Mouse (Mus musculus) myocyte (in vitro differentiated cells): ENCODE results near the gene Otud3. TPM values are rescaled to one million over a fixed set of nuclear protein-coding genes. Genes with fewer than 3 reads are reported as not detected.

Experiments
- H3K27me3 ChIP-seq: one replicate; pipeline ENCODE4 v1.6.1; 2011; ENCODE audit not compliant: control insufficient read depth, insufficient read depth, insufficient read length
- H3K36me3 ChIP-seq: one replicate; pipeline ENCODE4 v1.6.1; 2011; ENCODE audit not compliant: control insufficient read depth, insufficient read depth
- H3K4me2 ChIP-seq: one replicate; pipeline ENCODE4 v1.6.1; 2011; ENCODE audit warnings: low read depth, control low read depth
- H3K4me3 ChIP-seq: one replicate; pipeline ENCODE4 v1.5.1; 2011; ENCODE audit warnings: mild to moderate bottlenecking, control low read depth, moderate library complexity
- H3K79me2 ChIP-seq: one replicate; pipeline ENCODE4 v1.6.1; 2011; ENCODE audit not compliant: control insufficient read depth, insufficient read depth
- H3ac ChIP-seq: one replicate; pipeline ENCODE4 v1.6.1; 2011; ENCODE audit not compliant: control insufficient read depth, insufficient read length
- CEBPB ChIP-seq: IDR thresholded peaks from 2 replicates; pipeline ENCODE4 v1.6.1; 2011; ENCODE audit warnings: mild to moderate bottlenecking, moderate library complexity; ENCODE audit not compliant: poor library complexity, insufficient read depth, severe bottlenecking
- E2F4 ChIP-seq: IDR thresholded peaks from one replicate; pipeline ENCODE4 v1.6.1; 2011; ENCODE audit warnings: mild to moderate bottlenecking, control low read depth, moderate library complexity; ENCODE audit not compliant: insufficient read depth
- MAX ChIP-seq: IDR thresholded peaks from one replicate; pipeline ENCODE4 v1.6.1; 2011; ENCODE audit warnings: low read depth, mild to moderate bottlenecking, control low read depth
- MYOD1 ChIP-seq, 3 experiments: IDR thresholded peaks; one replicate each; pipeline ENCODE4 v1.6.1; 2011; ENCODE audit warnings: control low read depth in 2 of 3, low read depth in 2 of 3, mild to moderate bottlenecking in 2 of 3, moderate library complexity in 1 of 3; ENCODE audit not compliant: insufficient read length in 2 of 3, control insufficient read depth in 1 of 3
- MYOG ChIP-seq, 3 experiments: IDR thresholded peaks; one replicate each; pipeline ENCODE4 v1.6.1; 2011; ENCODE audit warnings: control low read depth in 2 of 3, low read depth in 2 of 3, mild to moderate bottlenecking in 2 of 3; ENCODE audit not compliant: insufficient read length in 2 of 3, control insufficient read depth in 1 of 3, insufficient read depth in 1 of 3
- POLR2A ChIP-seq: IDR thresholded peaks from one replicate; pipeline ENCODE4 v1.6.1; 2011; ENCODE audit warnings: low read depth, mild to moderate bottlenecking, control low read depth, moderate library complexity; ENCODE audit not compliant: insufficient read length
- POLR2AphosphoS2 ChIP-seq: IDR thresholded peaks from one replicate; pipeline ENCODE4 v1.6.1; 2011; ENCODE audit warnings: low read depth, control low read depth; ENCODE audit not compliant: insufficient read length
- REST ChIP-seq: IDR thresholded peaks from one replicate; pipeline ENCODE4 v1.6.1; 2011; ENCODE audit warnings: mild to moderate bottlenecking, control low read depth, moderate library complexity; ENCODE audit not compliant: insufficient read depth, insufficient read length
- SRF ChIP-seq: IDR thresholded peaks from one replicate; pipeline ENCODE4 v1.6.1; 2011; ENCODE audit warnings: low read depth; ENCODE audit not compliant: control insufficient read depth, insufficient read length
- TCF12 ChIP-seq: IDR thresholded peaks from one replicate; pipeline ENCODE4 v1.6.1; 2011; ENCODE audit warnings: mild to moderate bottlenecking, control low read depth; ENCODE audit not compliant: poor library complexity, insufficient read depth, severe bottlenecking
- TCF3 ChIP-seq: IDR thresholded peaks from one replicate; pipeline ENCODE4 v1.6.1; 2011; ENCODE audit warnings: low read depth, control low read depth; ENCODE audit not compliant: insufficient read length
- USF1 ChIP-seq: IDR thresholded peaks from one replicate; pipeline ENCODE4 v1.6.1; 2011; ENCODE audit warnings: low read depth, mild to moderate bottlenecking, control low read depth, moderate library complexity
- polyA plus RNA-seq: library from polyadenylated mRNA; unstranded; fragments of >200 nt; fragmentation: generic; extraction: Trizol; gene quantifications from one replicate; pipeline ENCODE4 v1.2.1, GENCODE M21; 2012; ENCODE audit warnings: missing spikeins

Otud3 gene
- polyA plus RNA-seq, 1 experiment, result 12.5 TPM

DNA sequence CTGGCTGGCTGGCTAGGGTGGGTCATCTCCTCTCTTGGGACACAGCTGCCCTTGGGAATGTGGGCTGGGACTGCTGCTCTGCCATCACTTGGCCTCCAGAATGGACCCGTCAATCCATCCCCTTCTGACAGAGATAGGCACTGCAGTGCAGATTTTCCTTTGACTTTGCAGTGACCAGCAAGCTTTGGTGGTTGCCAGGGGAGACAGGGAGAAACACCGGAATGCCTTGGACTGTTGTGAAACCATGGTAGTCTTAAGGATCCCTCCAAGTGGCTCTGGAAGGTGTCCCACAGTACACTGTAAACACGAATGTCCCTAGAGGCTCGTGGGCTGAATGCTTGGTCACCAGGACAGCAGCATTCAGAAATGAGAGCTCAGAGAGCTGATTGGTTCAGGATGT is 25.7 kb upstream of the Otud3 start:
- H3K27me3 ChIP-seq, result peaks cover 3% of the 10 kb centered on the region
- TF ChIP-seq MYOD1 (IDR thresholded peaks at IDR 0.05; ENCODE audit: control insufficient read depth in 1 of 3, insufficient read length in 2 of 3, low read depth in 2 of 3) (no peak), USF1 (no peak), POLR2AphosphoS2 (no peak), MAX (no peak), TCF12 (no peak), E2F4 (no peak), TCF3 (no peak), REST (no peak), SRF (no peak), MYOG (IDR thresholded peaks at IDR 0.05; ENCODE audit: control insufficient read depth in 1 of 3, insufficient read depth in 1 of 3, insufficient read length in 2 of 3, low read depth in 2 of 3) (no peak), POLR2A (no peak), CEBPB (no peak)
- H3K4me2 ChIP-seq, result no peak overlapping the region
- H3K4me3 ChIP-seq, result no peak overlapping the region
- H3K36me3 ChIP-seq, result no peaks in the 10 kb centered on the region
- H3ac ChIP-seq, result no peak overlapping the region
- no peaks in the 10 kb centered on the region for H3K79me2 ChIP-seq

GRCm38 (mm10) chr4:138938495-138939269 is 24.9 kb upstream of the Otud3 start:
- no peak overlapping the region for H3ac ChIP-seq
- H3K4me2 ChIP-seq, result no peak overlapping the region
- no peak overlapping the region for H3K4me3 ChIP-seq
- TF ChIP-seq REST, result no peak
- no peak for TF ChIP-seq MAX
- no peak for TF ChIP-seq POLR2AphosphoS2
- TF ChIP-seq SRF, result no peak
- TF ChIP-seq E2F4, result no peak
- TF ChIP-seq TCF3, result no peak
- no peak for TF ChIP-seq MYOD1 (IDR thresholded peaks at IDR 0.05; ENCODE audit: control insufficient read depth in 1 of 3, insufficient read length in 2 of 3, low read depth in 2 of 3)
- no peak for TF ChIP-seq CEBPB
- no peak for TF ChIP-seq USF1
- TF ChIP-seq MYOG (IDR thresholded peaks at IDR 0.05; ENCODE audit: control insufficient read depth in 1 of 3, insufficient read depth in 1 of 3, insufficient read length in 2 of 3, low read depth in 2 of 3), result no peak
- no peak for TF ChIP-seq POLR2A
- TF ChIP-seq TCF12, result no peak
- no peaks in the 10 kb centered on the region for H3K36me3 ChIP-seq
- peaks cover 4% of the 10 kb centered on the region for H3K27me3 ChIP-seq
- H3K79me2 ChIP-seq, result no peaks in the 10 kb centered on the region

DNA sequence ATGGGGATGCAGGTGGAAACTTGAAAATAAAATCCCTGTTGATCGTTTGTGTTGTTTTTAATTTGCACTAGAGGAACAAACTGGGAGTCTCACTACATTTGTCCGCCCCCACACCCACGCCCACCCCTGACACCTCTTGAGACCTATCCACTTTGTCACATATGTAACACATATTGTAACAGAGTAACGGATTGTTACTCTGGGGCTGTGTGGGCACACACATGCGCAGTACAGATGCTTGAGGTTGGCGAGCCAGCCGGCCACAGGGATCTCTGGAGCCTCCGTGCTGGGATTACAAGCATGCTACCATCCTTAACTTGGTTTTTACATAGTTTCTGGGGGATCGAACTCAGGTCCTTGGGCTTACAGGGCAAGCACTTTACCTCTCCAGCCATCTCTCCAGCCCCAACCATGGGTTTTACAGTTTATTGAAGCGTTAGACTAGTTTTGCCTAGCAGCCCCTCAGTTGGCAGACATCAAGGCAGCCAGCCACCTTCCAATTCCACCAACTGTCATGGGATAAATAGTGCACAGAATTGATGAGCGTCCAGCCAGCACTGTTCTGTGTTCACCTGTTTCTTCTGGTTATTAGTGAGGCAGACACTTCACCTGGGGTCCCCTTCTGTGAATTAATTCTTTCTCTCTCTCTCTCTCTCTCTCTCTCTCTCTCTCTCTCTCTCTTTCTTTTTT is 20.9 kb upstream of the Otud3 start:
- H3K36me3 ChIP-seq, result no peaks in the 10 kb centered on the region
- H3K4me2 ChIP-seq, result no peak overlapping the region
- TF ChIP-seq REST (no peak), MYOD1 (IDR thresholded peaks at IDR 0.05; ENCODE audit: control insufficient read depth in 1 of 3, insufficient read length in 2 of 3, low read depth in 2 of 3) (no peak), TCF3 (no peak), USF1 (no peak), POLR2AphosphoS2 (no peak), CEBPB (no peak)
- no peak overlapping the region for H3ac ChIP-seq
- no peaks in the 10 kb centered on the region for H3K79me2 ChIP-seq
- peaks cover 4% of the 10 kb centered on the region for H3K27me3 ChIP-seq
- H3K4me3 ChIP-seq, result no peak overlapping the region

GRCm38 (mm10) chr4:138933862-138934261 is 20.1 kb upstream of the Otud3 start:
- TF ChIP-seq TCF3 (no peak), MYOG (IDR thresholded peaks at IDR 0.05; ENCODE audit: control insufficient read depth in 1 of 3, insufficient read depth in 1 of 3, insufficient read length in 2 of 3, low read depth in 2 of 3) (no peak), TCF12 (no peak)
- Histone ChIP-seq H3K4me3 (no peak overlapping the region), H3K27me3 (peaks cover 4% of the 10 kb centered on the region), H3K36me3 (no peaks in the 10 kb centered on the region), H3ac (no peak overlapping the region), H3K4me2 (no peak overlapping the region), H3K79me2 (no peaks in the 10 kb centered on the region)

DNA sequence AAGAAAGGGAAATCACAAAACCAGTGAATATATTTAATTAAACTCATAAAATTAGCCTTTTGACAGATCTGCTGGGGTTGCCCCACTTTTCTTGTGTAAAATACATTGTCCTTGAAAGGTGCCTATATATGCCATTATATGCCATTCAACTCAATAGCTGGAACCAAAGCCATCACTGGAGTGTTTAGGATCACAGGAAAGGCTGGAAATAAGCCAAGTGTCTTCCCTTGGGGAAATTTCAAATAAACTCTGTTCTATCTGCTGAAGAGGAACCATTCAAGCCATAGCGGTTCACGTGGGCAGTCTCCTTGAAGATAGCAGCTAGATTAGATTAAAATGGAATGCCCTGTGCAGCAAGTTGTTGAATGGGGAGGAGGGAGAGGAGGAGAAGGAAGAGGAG is 11.8 kb upstream of the Otud3 start:
- Histone ChIP-seq H3K27me3 (peaks cover 17% of the 10 kb centered on the region), H3K36me3 (no peaks in the 10 kb centered on the region), H3K4me3 (no peak overlapping the region), H3K4me2 (no peak overlapping the region), H3ac (no peak overlapping the region), H3K79me2 (no peaks in the 10 kb centered on the region)
- TF ChIP-seq MAX, result no peak
- TF ChIP-seq CEBPB, result no peak
- TF ChIP-seq POLR2A, result no peak
- TF ChIP-seq TCF12, result no peak
- no peak for TF ChIP-seq MYOD1 (IDR thresholded peaks at IDR 0.05; ENCODE audit: control insufficient read depth in 1 of 3, insufficient read length in 2 of 3, low read depth in 2 of 3)
- no peak for TF ChIP-seq POLR2AphosphoS2
- no peak for TF ChIP-seq REST
- TF ChIP-seq TCF3, result no peak
- TF ChIP-seq SRF, result no peak
- no peak for TF ChIP-seq MYOG (IDR thresholded peaks at IDR 0.05; ENCODE audit: control insufficient read depth in 1 of 3, insufficient read depth in 1 of 3, insufficient read length in 2 of 3, low read depth in 2 of 3)
- no peak for TF ChIP-seq E2F4
- TF ChIP-seq USF1, result no peak
